Mouse (Mus musculus) inflammation-experienced regulatory T-cells, adult 6 months (primary cell): ENCODE data around the gene Lamtor1. TPM values are rescaled to one million over a fixed set of nuclear protein-coding genes. Genes with fewer than 3 reads are reported as not detected.

Experiments used
- ATAC-seq: one replicate; pipeline ENCODE4 v1.8.0; 2017
- polyA plus RNA-seq, 3 experiments: library from polyadenylated mRNA; unstranded; fragments of 100-300 nt; shearing (Covaris generic); gene quantifications; one replicate each; pipeline ENCODE4 v1.2.1; 2017

Lamtor1 gene
- polyA plus RNA-seq, 3 experiments from 2014 or later = 96.6 to 125 (median 118) TPM

DNA sequence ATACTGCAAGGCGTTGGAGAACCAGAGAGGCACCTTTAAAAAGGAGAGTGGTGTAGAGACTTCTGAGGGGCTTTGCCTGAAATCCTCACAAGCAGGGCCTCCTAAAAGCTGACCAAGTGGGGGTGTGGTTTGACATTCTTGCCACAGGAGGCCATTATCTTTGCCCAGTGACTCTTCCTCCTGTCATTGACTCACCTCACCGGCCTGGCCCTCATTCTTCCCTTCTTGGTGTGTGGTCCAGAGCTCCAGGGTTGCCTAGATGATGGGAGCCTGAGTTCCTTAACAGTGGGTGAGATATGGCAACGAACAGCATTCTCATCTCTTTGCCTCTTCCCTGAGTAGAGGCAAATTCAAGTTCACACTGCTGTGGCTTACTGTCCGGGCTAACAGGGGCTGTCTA, 50.2 kb downstream of the Lamtor1 start:
- no peak for ATAC-seq

DNA sequence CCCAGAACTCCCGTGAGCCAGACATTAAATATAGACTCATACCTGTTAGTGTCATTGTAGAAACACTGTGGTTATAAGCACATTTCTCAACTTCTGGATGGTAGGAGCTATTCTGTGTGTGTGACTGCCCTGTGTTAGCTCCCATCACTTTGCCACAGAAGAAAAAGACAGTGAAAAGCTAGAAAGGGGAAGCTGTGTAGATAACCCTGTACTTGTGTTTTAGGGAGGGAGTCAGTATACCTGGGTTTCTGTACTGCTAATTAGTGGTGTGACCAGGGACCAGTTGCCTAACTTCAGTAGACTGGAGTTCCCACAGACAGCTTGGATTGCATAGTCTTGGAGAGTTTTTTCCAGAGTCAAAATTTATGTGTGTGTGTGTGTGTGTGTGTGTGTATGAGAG, 50.8 kb downstream of the Lamtor1 start:
- no peak for ATAC-seq

DNA sequence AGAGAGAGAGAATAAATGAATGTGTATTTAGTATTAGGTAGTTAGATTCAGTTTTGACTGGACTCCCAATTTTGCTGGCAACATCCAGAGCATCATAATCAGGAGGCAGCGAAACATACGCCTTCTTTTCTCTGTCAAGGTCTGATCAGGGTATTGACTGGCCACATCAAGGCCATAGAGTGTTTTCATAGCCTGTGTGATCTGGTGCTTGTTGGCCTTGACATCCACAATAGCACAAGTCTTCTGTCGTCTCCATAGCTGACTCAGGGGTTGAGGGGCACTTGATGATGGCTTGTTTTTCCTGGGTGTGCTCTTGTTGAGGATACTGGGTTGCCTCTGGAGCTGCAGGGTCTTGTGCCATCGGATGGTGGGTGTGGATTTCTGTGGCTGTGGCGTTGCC, 51.2 kb downstream of the Lamtor1 start:
- ATAC-seq = no peak

- ATAC-seq = no peak
Measured at GRCm38 (mm10) chr7:101962829-101963228, 57.1 kb downstream of the Lamtor1 start.

- ATAC-seq = no peak
Measured at GRCm38 (mm10) chr7:101963621-101964020, 57.9 kb downstream of the Lamtor1 start.

DNA sequence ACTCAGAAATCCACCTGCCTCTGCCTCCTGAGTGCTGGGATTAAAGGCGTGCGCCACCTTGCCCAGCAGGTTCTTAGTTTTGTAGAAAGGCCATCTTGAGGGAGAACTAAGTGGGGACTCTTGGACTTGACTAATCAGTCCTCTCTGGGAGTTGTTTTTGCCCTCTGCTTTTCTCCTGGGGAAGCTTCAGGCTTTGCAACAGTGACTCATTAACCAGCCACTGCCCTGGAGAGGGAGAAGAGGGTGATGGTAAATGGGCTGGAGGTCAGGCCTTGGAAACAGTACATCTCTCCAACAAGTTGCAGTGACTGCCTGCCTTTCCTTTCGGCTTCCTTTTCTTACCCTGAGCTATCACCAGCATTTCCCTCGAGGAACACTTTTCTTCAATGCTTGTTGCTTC, 58.8 kb downstream of the Lamtor1 start:
- ATAC-seq = no peak

GRCm38 (mm10) chr7:101965606-101966005, 59.9 kb downstream of the Lamtor1 start:
- no peak for ATAC-seq

DNA sequence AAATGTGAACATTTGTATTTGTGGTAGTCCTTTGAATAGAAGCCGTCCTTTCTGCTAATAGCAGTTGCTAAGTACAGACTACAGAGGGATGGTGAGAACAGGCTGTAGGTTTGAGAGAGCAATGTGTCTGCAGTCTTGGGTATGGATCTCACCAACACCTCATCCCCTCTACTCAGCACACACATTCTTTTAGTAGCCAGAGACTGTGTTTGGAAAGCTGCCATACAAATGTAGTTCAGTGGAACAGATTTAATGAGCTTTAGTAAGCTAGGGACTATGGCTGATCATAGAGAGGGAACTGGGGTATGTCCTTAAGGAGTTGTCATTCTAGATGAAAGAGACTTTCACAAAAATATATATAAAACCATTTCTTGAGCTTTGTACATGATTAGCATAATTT, 61.6 kb downstream of the Lamtor1 start:
- ATAC-seq = no peak

- no peak for ATAC-seq
Measured at GRCm38 (mm10) chr7:101968751-101969150, 63.0 kb downstream of the Lamtor1 start.

DNA sequence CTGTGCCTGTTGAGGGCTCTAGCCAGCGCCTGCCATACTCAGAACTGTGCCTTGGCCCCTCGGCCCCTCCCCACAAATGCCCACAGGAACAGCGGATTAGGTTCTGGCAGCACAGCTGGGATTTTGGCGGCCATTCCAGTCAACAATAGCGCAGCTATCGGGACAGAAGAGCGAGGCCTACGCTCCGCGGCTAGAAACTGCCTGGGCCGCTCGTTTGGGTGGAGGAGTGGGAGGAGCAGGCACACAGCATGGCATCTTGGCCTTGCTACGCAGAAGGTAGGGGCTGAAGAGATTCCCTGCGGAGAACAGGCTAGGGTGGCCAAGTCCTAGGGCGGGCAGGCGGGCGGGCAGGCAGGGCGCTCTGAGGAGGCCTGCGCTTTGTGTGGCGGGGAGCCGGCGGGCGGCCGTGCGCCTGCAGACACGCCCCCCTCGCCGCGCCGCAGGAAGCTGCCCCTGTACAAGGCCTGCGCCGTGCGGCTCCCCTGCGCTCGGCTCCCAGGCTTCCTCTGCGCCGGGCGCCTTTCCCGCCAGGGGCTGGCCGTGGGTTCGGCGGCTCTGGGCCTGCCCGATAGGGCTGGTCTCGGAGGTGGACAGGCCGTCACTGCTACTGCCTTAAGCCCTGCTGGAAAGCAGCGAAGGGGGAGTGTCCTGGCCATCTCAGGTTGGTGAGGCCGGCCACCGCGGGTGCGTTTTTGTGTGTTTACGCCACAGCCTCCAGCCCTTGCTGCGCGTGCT, 64.2 kb downstream of the Lamtor1 start:
- peak; percentile 64 for ATAC-seq

- peak; percentile 60 for ATAC-seq
Measured at GRCm38 (mm10) chr7:101970429-101970775, 64.7 kb downstream of the Lamtor1 start.

DNA sequence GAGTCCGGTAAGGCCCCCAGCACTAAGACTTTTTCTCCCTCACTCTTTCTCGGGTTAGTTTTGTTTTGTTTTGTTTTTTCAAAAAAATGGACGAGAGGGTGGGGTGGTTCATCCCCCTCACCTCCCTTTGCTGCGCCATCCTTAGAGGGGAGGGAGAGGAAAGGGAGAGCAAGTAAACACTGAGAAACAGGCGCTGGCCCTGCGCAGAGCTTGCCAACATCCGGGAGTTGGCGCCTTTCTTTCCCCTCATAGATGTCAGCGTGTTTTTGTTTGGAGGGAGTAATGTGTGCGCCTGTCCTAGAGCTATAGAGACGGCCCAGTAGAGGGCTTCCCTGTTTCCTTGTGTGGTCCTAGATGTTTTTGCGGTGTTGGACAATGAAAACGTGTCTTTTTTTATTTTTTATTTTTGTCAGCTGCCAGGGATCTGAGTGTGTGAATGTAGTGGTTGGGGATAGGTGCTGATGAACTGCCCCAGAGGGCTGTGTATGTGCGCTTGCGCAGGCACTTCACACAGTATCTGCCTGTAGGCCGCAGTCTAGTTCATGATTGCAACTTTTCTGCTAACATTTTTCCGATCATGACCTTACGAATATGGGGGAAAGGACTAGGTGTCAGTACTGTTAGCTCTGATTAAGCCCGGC, 65.2 kb downstream of the Lamtor1 start:
- peak; percentile 62 for ATAC-seq

GRCm38 (mm10) chr7:101971721-101972120, 66.0 kb downstream of the Lamtor1 start:
- ATAC-seq = no peak

DNA sequence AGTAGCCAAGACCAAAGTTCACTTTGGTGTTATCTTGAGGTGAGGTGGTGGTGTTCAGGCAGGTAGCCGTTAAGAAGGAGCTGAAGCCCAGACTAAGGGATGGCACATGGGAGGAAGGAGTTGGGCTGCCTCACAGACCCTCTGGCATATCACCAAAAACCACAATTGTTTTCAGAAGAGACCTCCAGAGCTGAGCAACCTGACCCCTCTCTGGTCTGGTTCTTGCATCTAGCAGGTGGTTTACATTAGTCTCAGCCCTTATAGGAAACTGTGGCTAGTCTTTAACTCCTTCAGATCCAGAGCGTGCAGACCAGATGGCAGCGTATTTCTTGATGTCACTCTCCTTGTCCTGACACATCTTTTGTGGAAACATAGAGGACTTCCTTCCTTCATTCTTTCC, 68.0 kb downstream of the Lamtor1 start:
- ATAC-seq = no peak

DNA sequence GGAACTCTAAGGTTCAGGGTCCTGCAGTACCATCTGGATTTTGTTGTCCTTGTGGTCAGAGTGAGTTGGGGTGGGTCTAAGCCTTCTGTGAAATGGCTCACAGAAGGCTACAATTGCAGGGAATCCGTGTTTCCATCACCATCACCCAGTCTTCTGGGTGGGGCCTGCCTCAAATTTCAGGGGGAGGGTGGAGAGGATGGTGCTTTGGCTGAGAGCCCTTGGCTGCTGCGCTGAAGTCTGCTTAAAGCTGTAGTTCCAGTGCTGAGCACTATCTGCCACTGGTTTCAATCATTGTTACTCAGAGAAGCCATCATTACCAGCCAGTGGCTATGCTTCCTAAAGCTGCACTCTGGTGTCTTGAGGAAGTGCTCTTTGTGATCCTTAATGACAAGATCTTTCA, 68.8 kb downstream of the Lamtor1 start:
- ATAC-seq = no peak

Other genes starting within 250 kb of the Lamtor1 start
- gene Clpb, start 242.3 kb upstream of the Lamtor1 start, polyA plus RNA-seq = 10 to 100 TPM in 2 of 3 experiments, 1 to 10 TPM in 1; 9.1 to 12.4 (median 10.7) TPM
- not detected for gene Phox2a, start 87.6 kb upstream of the Lamtor1 start, polyA plus RNA-seq
- 1 to 10 TPM; 2.2 to 5.1 (median 4.0) TPM for gene Inppl1, start 67.7 kb upstream of the Lamtor1 start, polyA plus RNA-seq
- not detected for gene Folr2, start 48.7 kb upstream of the Lamtor1 start, polyA plus RNA-seq
- gene Anapc15, start 42.2 kb upstream of the Lamtor1 start, polyA plus RNA-seq = 10 to 100 TPM; 43.6 to 59.7 (median 52.5) TPM
- gene Folr1, start 35.1 kb upstream of the Lamtor1 start, polyA plus RNA-seq = not detected
- under 1 TPM in 2 of 3 experiments, not detected in 1; 0.26 to 0.83 TPM for gene Tomt, start 455 bp downstream of the Lamtor1 start, polyA plus RNA-seq
- 1 to 10 TPM; 1.4 to 6.2 (median 4.0) TPM for gene Lrrc51, start 28.0 kb downstream of the Lamtor1 start, polyA plus RNA-seq
- gene Numa1, start 28.2 kb downstream of the Lamtor1 start, polyA plus RNA-seq = 10 to 100 TPM; 66.2 to 75.4 (median 71.3) TPM
- gene Il18bp, start 112.8 kb downstream of the Lamtor1 start, polyA plus RNA-seq = 1 to 10 TPM; 5.8 to 7.4 (median 5.9) TPM
- gene Rnf121, start 159.6 kb downstream of the Lamtor1 start, polyA plus RNA-seq = 10 to 100 TPM; 23.2 to 32.3 (median 28.7) TPM
- gene Xndc1, start 159.6 kb downstream of the Lamtor1 start, polyA plus RNA-seq = 10 to 100 TPM; 17.6 to 31.1 (median 20.3) TPM
- gene Xntrpc, start 159.8 kb downstream of the Lamtor1 start, polyA plus RNA-seq = under 1 TPM; 0.24 to 0.93 (median 0.51) TPM
- gene Trpc2, start 177.2 kb downstream of the Lamtor1 start, polyA plus RNA-seq = under 1 TPM in 1 of 3 experiments, not detected in 2; 0.15 TPM
- not detected for gene Art1, start 195.8 kb downstream of the Lamtor1 start, polyA plus RNA-seq
- gene Art5, start 203.6 kb downstream of the Lamtor1 start, polyA plus RNA-seq = under 1 TPM in 1 of 3 experiments, not detected in 2; 0.51 TPM
- gene Chrna10, start 210.9 kb downstream of the Lamtor1 start, polyA plus RNA-seq = not detected